Mouse (Mus musculus) lung, postnatal 0 days (tissue): ENCODE measurements around the gene Ankrd34c. TPM values are rescaled to one million over a fixed set of nuclear protein-coding genes. Genes with fewer than 3 reads are reported as not detected.

ENCODE experiments used
- ATAC-seq: fragments of 200-750 bp; cut with Nextera tagmentation; 2 replicates; pipeline ENCODE4 v1.8.0; 2017; ENCODE audit warnings: moderate library complexity
- DNase-seq: peaks from one replicate; pipeline ENCODE4 v3.0.0-alpha.2; 2016; ENCODE audit warnings: low spot score
- H3K27ac ChIP-seq: fragments of 300-500 bp; sonication (generic); 2 replicates; pipeline ENCODE4 v1.5.1; 2014; ENCODE audit warnings: antibody characterized with exemption, mild to moderate bottlenecking, low read length, mixed read lengths
- H3K27me3 ChIP-seq: fragments of 300-500 bp; sonication (generic); replicated peaks from 2 replicates; pipeline ENCODE4 v1.6.1; 2014; ENCODE audit warnings: low read length, mixed read lengths; ENCODE audit not compliant: insufficient read depth
- H3K36me3 ChIP-seq: fragments of 300-500 bp; sonication (generic); 2 replicates; pipeline ENCODE4 v1.6.1; 2014; ENCODE audit warnings: low read length, mixed read lengths; ENCODE audit not compliant: insufficient read depth
- H3K4me1 ChIP-seq: fragments of 300-500 bp; sonication (generic); 2 replicates; pipeline ENCODE4 v1.6.1; 2014; ENCODE audit warnings: antibody characterized with exemption, low read depth, low read length, mixed read lengths; ENCODE audit not compliant: insufficient read depth
- H3K4me2 ChIP-seq: fragments of 300-500 bp; sonication (generic); replicated peaks from 2 replicates; pipeline ENCODE4 v1.6.1; 2014; ENCODE audit warnings: low read depth, mild to moderate bottlenecking, low read length, moderate library complexity, mixed read lengths
- H3K4me3 ChIP-seq: fragments of 300-500 bp; sonication (generic); 2 replicates; pipeline ENCODE4 v1.5.1; 2014; ENCODE audit warnings: low read depth, low read length
- H3K9ac ChIP-seq: fragments of 300-500 bp; sonication (generic); replicated peaks from 2 replicates; pipeline ENCODE4 v1.6.1; 2014; ENCODE audit warnings: low read depth, mild to moderate bottlenecking
- H3K9me3 ChIP-seq: fragments of 300-500 bp; sonication (generic); 2 replicates; pipeline ENCODE4 v1.6.1; 2016; ENCODE audit warnings: low read length, mixed read lengths
- CTCF ChIP-seq: IDR thresholded peaks from 2 replicates; pipeline ENCODE4 v1.5.1; 2016; ENCODE audit warnings: antibody characterized with exemption, mild to moderate bottlenecking
- EP300 ChIP-seq: IDR thresholded peaks from 2 replicates; pipeline ENCODE4 v1.6.1; 2016; ENCODE audit warnings: antibody characterized with exemption, mild to moderate bottlenecking, control low read depth
- WGBS: fragments of 180-500 bp; shearing (Covaris S2); extraction: QIAGEN DNeasy Blood & Tissue Kit; methylation state at CpG from one replicate; pipeline ENCODE4 v1.1.7; 2014; 5-methylcytosine and 5-hydroxymethylcytosine counted together
- polyA plus RNA-seq: library from polyadenylated mRNA; unstranded; fragments of >200 nt; fragmentation: Nextera tagmentation; extraction: Ambion mirVana; gene quantifications from 2 replicates; pipeline ENCODE4 v1.2.1, GENCODE M21; 2015

Ankrd34c gene
- polyA plus RNA-seq, 1 experiment from 2014 or later = not detected

- Histone ChIP-seq H3K27ac (no peak overlapping the region), H3K4me1 (no peaks in the 10 kb centered on the region), H3K4me2 (no peak overlapping the region), H3K27me3 (no peaks in the 10 kb centered on the region), H3K4me3 (no peak overlapping the region), H3K36me3 (no peaks in the 10 kb centered on the region), H3K9ac (no peak overlapping the region), H3K9me3 (no peaks in the 10 kb centered on the region)
- DNase-seq = no peak
- TF ChIP-seq CTCF (no peak), EP300 (no peak)
- 77% methylated on average over 1 of the region's 1 CpGs for WGBS
- no peak for ATAC-seq
These were observed 19.9 kb upstream of the Ankrd34c start for GRCm38 (mm10) chr9:89758139-89758538.

GRCm38 (mm10) chr9:89757571-89757970 lies 19.3 kb upstream of the Ankrd34c start:
- H3K4me1 ChIP-seq = no peaks in the 10 kb centered on the region
- H3K9me3 ChIP-seq = no peaks in the 10 kb centered on the region
- no peak overlapping the region for H3K4me3 ChIP-seq
- DNase-seq = no peak
- no peak for ATAC-seq
- H3K9ac ChIP-seq = no peak overlapping the region
- no peaks in the 10 kb centered on the region for H3K27me3 ChIP-seq
- no peak overlapping the region for H3K4me2 ChIP-seq
- H3K36me3 ChIP-seq = no peaks in the 10 kb centered on the region
- H3K27ac ChIP-seq = no peak overlapping the region
- 41% methylated on average over 4 of the region's 4 CpGs for WGBS
- no peak for TF ChIP-seq EP300
- TF ChIP-seq CTCF = no peak

GRCm38 (mm10) chr9:89740041-89740440 lies 1.8 kb upstream of the Ankrd34c start:
- Histone ChIP-seq H3K4me1 (no peaks in the 10 kb centered on the region), H3K27ac (no peak overlapping the region), H3K4me3 (no peak overlapping the region), H3K36me3 (no peaks in the 10 kb centered on the region), H3K4me2 (no peak overlapping the region), H3K9me3 (no peaks in the 10 kb centered on the region), H3K27me3 (no peaks in the 10 kb centered on the region), H3K9ac (no peak overlapping the region)
- no peak for TF ChIP-seq EP300
- no peak for TF ChIP-seq CTCF
- ATAC-seq = no peak
- DNase-seq = no peak

GRCm38 (mm10) chr9:89737888-89738287 lies 387 bp downstream of the Ankrd34c start:
- Histone ChIP-seq H3K27ac (no peak overlapping the region), H3K4me3 (no peak overlapping the region)
- WGBS = 16% methylated on average over 6 of the region's 6 CpGs

GRCm38 (mm10) chr9:89736932-89737705 lies 1.2 kb downstream of the Ankrd34c start:
- Histone ChIP-seq H3K9me3 (no peaks in the 10 kb centered on the region), H3K36me3 (no peaks in the 10 kb centered on the region), H3K9ac (no peak overlapping the region), H3K27ac (no peak overlapping the region), H3K4me2 (no peak overlapping the region), H3K27me3 (no peaks in the 10 kb centered on the region), H3K4me3 (no peak overlapping the region), H3K4me1 (no peaks in the 10 kb centered on the region)
- WGBS = 6% methylated on average over 20 of the region's 20 CpGs
- DNase-seq (peak; percentile 18), ATAC-seq (no peak)
- TF ChIP-seq EP300 (no peak), CTCF (peak; percentile 29)

More at GRCm38 (mm10) chr9:89737888-89738287, 387 bp downstream of the Ankrd34c start:
- Histone ChIP-seq H3K4me2 (no peak overlapping the region), H3K36me3 (no peaks in the 10 kb centered on the region), H3K4me1 (no peaks in the 10 kb centered on the region), H3K9me3 (no peaks in the 10 kb centered on the region), H3K9ac (no peak overlapping the region), H3K27me3 (no peaks in the 10 kb centered on the region)
- DNase-seq (no peak), ATAC-seq (no peak)
- TF ChIP-seq EP300 (no peak), CTCF (no peak)

GRCm38 (mm10) chr9:89706906-89707305 lies 31.4 kb downstream of the Ankrd34c start:
- Histone ChIP-seq H3K27me3 (no peaks in the 10 kb centered on the region), H3K4me1 (no peaks in the 10 kb centered on the region), H3K9me3 (no peaks in the 10 kb centered on the region), H3K36me3 (no peaks in the 10 kb centered on the region), H3K4me3 (no peak overlapping the region), H3K4me2 (no peak overlapping the region), H3K9ac (no peak overlapping the region), H3K27ac (no peak overlapping the region)
- TF ChIP-seq CTCF = peak; percentile 68
- TF ChIP-seq EP300 = no peak
- DNase-seq (peak; percentile 32), ATAC-seq (no peak)
- 29% methylated on average over 4 of the region's 4 CpGs for WGBS
